Mouse (Mus musculus): ENCODE data around the gene 2700049A03Rik. TPM values are rescaled to one million over a fixed set of nuclear protein-coding genes. Genes with fewer than 3 reads are reported as not detected.

Gene 2700049A03Rik
- total and polyA plus RNA-seq, 3 experiments = 7.7 to 10.0 (median 9.4) TPM

DNA sequence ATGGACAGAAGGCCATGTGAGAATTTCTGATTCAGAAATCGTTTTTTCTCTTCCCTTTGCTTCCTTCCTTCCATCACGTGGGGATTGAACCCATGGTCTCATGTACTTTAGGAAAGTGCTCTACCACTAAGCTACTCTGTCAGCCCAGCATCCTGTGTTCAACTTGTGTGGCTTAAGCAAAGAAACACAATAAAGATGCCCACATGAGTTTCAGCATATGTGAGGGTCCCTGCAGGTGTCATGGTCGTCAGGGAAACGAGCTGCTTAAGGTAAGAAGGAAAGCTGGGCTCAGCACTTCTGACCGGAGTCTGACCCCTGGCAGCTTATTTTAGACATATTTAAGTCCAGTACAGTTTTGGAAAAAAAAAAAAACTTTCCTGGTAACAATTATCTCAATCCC lies 134.5 kb downstream of the 2700049A03Rik start:
- no peak for DNase-seq (ENCODE audit: extremely low read depth)
- no peak overlapping the region for H3K27ac ChIP-seq (ENCODE audit: insufficient read depth, low read depth)
- in situ Hi-C loops (cut with MboI; ENCODE audit: low pct_ligation_motif_present, low pct_unique_long_range_greater_than_20kb, low sequenced_read_pairs) (no loop called here), dilution Hi-C loops (cut with MboI; ENCODE audit: extremely low pct_ligation_motif_present, extremely low pct_unique_long_range_greater_than_20kb, low sequenced_read_pairs) (no loop called here)
- no peaks in the 10 kb centered on the region for H3K27me3 ChIP-seq (replicated peaks)
- H3K4me3 ChIP-seq (replicated peaks in 1 of 3; ENCODE audit: low read depth in 2 of 3, low read length in 2 of 3, poor library complexity in 1 of 3) = no peak overlapping the region
- H3K36me3 ChIP-seq (replicated peaks in 1 of 2; ENCODE audit: control insufficient read depth in 1 of 2, insufficient read depth in 1 of 2, low read length in 1 of 2) = no peaks in the 10 kb centered on the region
- TF ChIP-seq RAD21 (IDR thresholded peaks at IDR 0.05; ENCODE audit: low read depth, low read length) (no peak), MAZ (IDR thresholded peaks at IDR 0.05; ENCODE audit: low read depth, low read length) (no peak), ZC3H11A (IDR thresholded peaks at IDR 0.05; ENCODE audit: low read depth, low read length) (no peak), ZKSCAN1 (IDR thresholded peaks at IDR 0.05; ENCODE audit: borderline replicate concordance, low read depth, low read length) (no peak), BHLHE40 (IDR thresholded peaks at IDR 0.05; ENCODE audit: low read depth, low read length) (no peak), CTCF (conservative IDR thresholded peaks at IDR 0.05 in 1 of 2, IDR thresholded peaks at IDR 0.05 in 1 of 2; ENCODE audit: low read depth in 2 of 2, low read length in 2 of 2) (no peak), HCFC1 (IDR thresholded peaks at IDR 0.05; ENCODE audit: low read depth, low read length) (no peak), EP300 (IDR thresholded peaks at IDR 0.05; ENCODE audit: low read length) (no peak), CHD2 (IDR thresholded peaks at IDR 0.05; ENCODE audit: low read length) (no peak), MXI1 (IDR thresholded peaks at IDR 0.05; ENCODE audit: low read depth, low read length) (no peak), MAFK (IDR thresholded peaks at IDR 0.05; ENCODE audit: insufficient replicate concordance, low read length) (no peak), CHD1 (IDR thresholded peaks at IDR 0.05; ENCODE audit: low read depth, low read length) (no peak), TBP (conservative IDR thresholded peaks at IDR 0.05; ENCODE audit: low read depth, low read length) (no peak), JUND (conservative IDR thresholded peaks at IDR 0.05; ENCODE audit: low read depth, low read length) (no peak), MEF2A (IDR thresholded peaks at IDR 0.05; ENCODE audit: borderline replicate concordance, low read depth, low read length) (no peak), MYC (IDR thresholded peaks at IDR 0.05; ENCODE audit: low read depth, low read length) (no peak), NRF1 (IDR thresholded peaks at IDR 0.05; ENCODE audit: low read depth, low read length) (no peak), RCOR1 (conservative IDR thresholded peaks at IDR 0.05; ENCODE audit: low read depth, low read length) (no peak), IRF4 (IDR thresholded peaks at IDR 0.05; ENCODE audit: low read depth, low read length) (no peak)
- no peak overlapping the region for H3K9ac ChIP-seq (ENCODE audit: insufficient read depth, low read depth)
- peaks cover 4% of the 10 kb centered on the region for H3K9me3 ChIP-seq (replicated peaks; ENCODE audit: low read length)
- H3K79me2 ChIP-seq (replicated peaks; ENCODE audit: control insufficient read depth, extremely low read depth, insufficient read depth, poor library complexity, severe bottlenecking) = no peaks in the 10 kb centered on the region
- H3K4me2 ChIP-seq (ENCODE audit: insufficient read depth, low read depth, poor library complexity, severe bottlenecking) = no peak overlapping the region
- no peaks in the 10 kb centered on the region for H3K4me1 ChIP-seq (ENCODE audit: control insufficient read depth in 1 of 2, insufficient read depth in 2 of 2)

DNA sequence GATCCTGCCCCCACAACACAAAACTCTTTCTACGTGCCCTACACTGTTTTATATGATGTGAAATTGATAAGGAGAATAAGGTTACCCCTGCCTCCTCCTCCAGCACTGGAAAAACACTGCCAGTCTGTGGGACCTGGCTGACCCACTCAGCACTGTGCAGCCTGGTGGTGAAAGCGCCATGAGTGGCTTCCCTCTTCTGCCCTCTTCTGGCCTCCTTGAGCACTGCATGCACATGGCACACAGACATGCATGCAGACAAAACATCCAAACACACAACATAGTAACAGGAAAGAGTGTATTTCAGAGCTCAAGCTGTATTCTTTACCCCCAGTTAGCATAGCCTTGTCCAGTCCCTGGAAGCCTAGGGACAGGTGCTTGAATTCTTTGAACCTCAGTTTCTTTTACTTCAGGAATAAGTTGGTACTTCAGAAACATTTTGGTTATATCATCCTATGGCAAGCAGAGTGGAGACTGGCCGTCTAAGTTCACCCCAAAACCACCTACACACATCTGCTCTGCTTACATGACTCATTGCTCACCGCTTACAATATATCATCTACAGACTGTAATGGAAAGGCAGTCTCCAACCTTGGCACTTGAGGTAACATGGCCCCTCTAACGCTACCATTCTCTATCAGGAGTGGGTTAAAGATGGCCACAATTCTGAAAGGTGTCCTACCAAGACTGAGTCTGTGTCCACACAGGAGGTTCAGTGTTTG lies 138.0 kb downstream of the 2700049A03Rik start:
- H3K36me3 ChIP-seq (replicated peaks in 1 of 2; ENCODE audit: control insufficient read depth in 1 of 2, insufficient read depth in 1 of 2, low read length in 1 of 2) = no peaks in the 10 kb centered on the region
- H3K27me3 ChIP-seq (replicated peaks) = no peaks in the 10 kb centered on the region
- no peak overlapping the region for H3K9ac ChIP-seq (ENCODE audit: insufficient read depth, low read depth)
- H3K4me2 ChIP-seq (ENCODE audit: insufficient read depth, low read depth, poor library complexity, severe bottlenecking) = no peak overlapping the region
- in situ Hi-C loops (cut with MboI; ENCODE audit: low pct_ligation_motif_present, low pct_unique_long_range_greater_than_20kb, low sequenced_read_pairs) (no loop called here), dilution Hi-C loops (cut with MboI; ENCODE audit: extremely low pct_ligation_motif_present, extremely low pct_unique_long_range_greater_than_20kb, low sequenced_read_pairs) (no loop called here)
- 0 out of 4 replicates have a peak, but pooled peaks cover 0 to 4% of the 10 kb centered on the region in 2 experiments for H3K4me1 ChIP-seq (ENCODE audit: control insufficient read depth in 1 of 2, insufficient read depth in 2 of 2)
- no peak overlapping the region for H3K27ac ChIP-seq (ENCODE audit: insufficient read depth, low read depth)
- TF ChIP-seq NELFE (IDR thresholded peaks at IDR 0.05; ENCODE audit: low read depth, low read length) = no peak
- TF ChIP-seq KAT2A (IDR thresholded peaks at IDR 0.05; ENCODE audit: insufficient replicate concordance, low read length) = no peak
- TF ChIP-seq EP300 (IDR thresholded peaks at IDR 0.05; ENCODE audit: low read length) = no peak
- no peak for TF ChIP-seq GABPA (IDR thresholded peaks at IDR 0.05; ENCODE audit: insufficient replicate concordance, low read depth, low read length)
- TF ChIP-seq POLR2AphosphoS2 (IDR thresholded peaks at IDR 0.05; ENCODE audit: low read depth, low read length) = no peak
- peak; percentile 16 for TF ChIP-seq SMC3 (IDR thresholded peaks at IDR 0.05; ENCODE audit: low read depth, low read length)
- TF ChIP-seq CHD1 (IDR thresholded peaks at IDR 0.05; ENCODE audit: low read depth, low read length) = no peak
- TF ChIP-seq MAX (IDR thresholded peaks at IDR 0.05; ENCODE audit: low read length) = no peak
- TF ChIP-seq USF2 (conservative IDR thresholded peaks at IDR 0.05; ENCODE audit: low read depth, low read length) = no peak
- TF ChIP-seq SIN3A (IDR thresholded peaks at IDR 0.05; ENCODE audit: low read length) = no peak
- TF ChIP-seq ZMIZ1 (IDR thresholded peaks at IDR 0.05; ENCODE audit: low read depth, low read length) = no peak
- TF ChIP-seq CTCF (conservative IDR thresholded peaks at IDR 0.05 in 1 of 2, IDR thresholded peaks at IDR 0.05 in 1 of 2; ENCODE audit: low read depth in 2 of 2, low read length in 2 of 2) = peak; percentile 15 to 28; a peak in 1 of 4 replicates
- TF ChIP-seq RCOR1 (conservative IDR thresholded peaks at IDR 0.05; ENCODE audit: low read depth, low read length) = no peak
- TF ChIP-seq PAX5 (IDR thresholded peaks at IDR 0.05; ENCODE audit: low read length) = no peak
- no peak for DNase-seq (ENCODE audit: extremely low read depth)
- no peak overlapping the region for H3K4me3 ChIP-seq (replicated peaks in 1 of 3; ENCODE audit: low read depth in 2 of 3, low read length in 2 of 3, poor library complexity in 1 of 3)
- peaks cover 2% of the 10 kb centered on the region for H3K9me3 ChIP-seq (replicated peaks; ENCODE audit: low read length)
- no peaks in the 10 kb centered on the region for H3K79me2 ChIP-seq (replicated peaks; ENCODE audit: control insufficient read depth, extremely low read depth, insufficient read depth, poor library complexity, severe bottlenecking)
